Mouse (Mus musculus) spleen, embryonic (tissue): Measurements from ENCODE around the gene Smim8.
"Not testable (repeated sequence)": the region's sequence is repeated elsewhere in the genome, so short reads cannot be mapped to it uniquely, and the experiment has no call there.

Experiments used
- CTCF ChIA-PET: fragments of 350-600 bp; sonication (Branson Sonifier 250); formaldehyde crosslinking; loops from one replicate; lab custom pipeline; 2022; lab: Charles Lee

Smim8 gene

GRCm38 (mm10) chr4:34777677-34778527 is at the start of gene Smim8:
Gene Smim8 (minus strand): TSS chr4:34778423.
- CTCF ChIA-PET = no interaction called here

GRCm38 (mm10) chr4:34823901-34824300 is 45.7 kb upstream of the Smim8 start:
- CTCF ChIA-PET = no interaction called here

GRCm38 (mm10) chr4:34819904-34820303 is 41.7 kb upstream of the Smim8 start:
- CTCF ChIA-PET = no interaction called here

GRCm38 (mm10) chr4:34801166-34802034 is 23.2 kb upstream of the Smim8 start:
- CTCF ChIA-PET = no interaction called here

GRCm38 (mm10) chr4:34798005-34798404 is 19.8 kb upstream of the Smim8 start:
- CTCF ChIA-PET = no interaction called here

GRCm38 (mm10) chr4:34797294-34797983 is 19.2 kb upstream of the Smim8 start:
- CTCF ChIA-PET = no interaction called here

GRCm38 (mm10) chr4:34796294-34796693 is 18.1 kb upstream of the Smim8 start:
- CTCF ChIA-PET = no interaction called here

GRCm38 (mm10) chr4:34786476-34786875 is 8.3 kb upstream of the Smim8 start:
- CTCF ChIA-PET = interaction anchor here (0.8 kb wide), 1 partner anchor 13 kb away, joined by 4 read pairs; no protein-coding TSS in a partner anchor

GRCm38 (mm10) chr4:34785646-34786045 is 7.4 kb upstream of the Smim8 start:
- CTCF ChIA-PET = interaction anchor here (0.6 to 0.7 kb wide), 2 partner anchors 137 to 485 kb away, joined by 3 read pairs; no protein-coding TSS in a partner anchor

- CTCF ChIA-PET = interaction anchor here (0.6 to 0.7 kb wide), 2 partner anchors 138 to 486 kb away, joined by 3 read pairs; no protein-coding TSS in a partner anchor
These were observed 6.6 kb upstream of the Smim8 start for GRCm38 (mm10) chr4:34784865-34785264.

GRCm38 (mm10) chr4:34782730-34783129 is 4.5 kb upstream of the Smim8 start:
- CTCF ChIA-PET = no interaction called here

GRCm38 (mm10) chr4:34771652-34772371 is 6.4 kb downstream of the Smim8 start:
- CTCF ChIA-PET = no interaction called here

- CTCF ChIA-PET = no interaction called here
These were observed 22.1 kb downstream of the Smim8 start, which contains the start of gene Gm136 for GRCm38 (mm10) chr4:34756163-34756562. Gene Gm136 (minus strand): TSS chr4:34756263.

GRCm38 (mm10) chr4:34749236-34749635 is 29.0 kb downstream of the Smim8 start:
- CTCF ChIA-PET = no interaction called here

- CTCF ChIA-PET = no interaction called here
These were observed 43.8 kb downstream of the Smim8 start for GRCm38 (mm10) chr4:34734461-34734860.

GRCm38 (mm10) chr4:34733415-34733814 is 44.8 kb downstream of the Smim8 start:
- CTCF ChIA-PET = interaction anchor here (0.6 kb wide), 1 partner anchor 156 kb away, joined by 4 read pairs; no protein-coding TSS in a partner anchor

- CTCF ChIA-PET = no interaction called here
These were observed 48.3 kb downstream of the Smim8 start, which contains the start of gene Cfap206 for GRCm38 (mm10) chr4:34729851-34730341. Gene Cfap206 (minus strand): TSS chr4:34730206.

GRCm38 (mm10) chr4:34725710-34726109 is 52.5 kb downstream of the Smim8 start:
- CTCF ChIA-PET = not testable (repeated sequence)

GRCm38 (mm10) chr4:34724306-34724705 is 53.9 kb downstream of the Smim8 start:
- CTCF ChIA-PET = no interaction called here

GRCm38 (mm10) chr4:34723186-34723585 is 55.0 kb downstream of the Smim8 start:
- CTCF ChIA-PET = no interaction called here
